ENCODE assay signal across 8 mouse cellular contexts in genomic region chr2:170185137-170185837, GRCm38 (mm10). TPM values are rescaled to one million over a fixed set of nuclear protein-coding genes. Genes with fewer than 3 reads are reported as not detected.
DNase-seq lines count a peak whose midpoint lies in the region; ATAC-seq and TF ChIP-seq lines count a peak whose summit lies in the region.

No protein-coding gene starts in this region.

- DNase-seq in lung, postnatal 25 days (ENCODE audit: low spot score), result no peak
- no peak for DNase-seq in embryonic facial prominence, embryonic 14.5 days (ENCODE audit: low spot score)
- no peak for DNase-seq in cerebellum, adult 9-10 months
- no peak for DNase-seq in cerebellum, postnatal 10 days
- no peak for DNase-seq in spleen, postnatal 14 days (ENCODE audit: low spot score in 2 of 2)

- peaks cover 18% of the 10 kb centered on the region for H3K4me1 ChIP-seq in lung, embryonic 15.5 days
- 0 out of 2 replicates have a peak, but pooled peaks cover 6% of the 10 kb centered on the region for H3K4me1 ChIP-seq in embryonic facial prominence, embryonic 14.5 days (ENCODE audit: control insufficient read depth, insufficient read depth, low read length)
- H3K4me1 ChIP-seq in limb, embryonic 13.5 days, result peaks cover 12% of the 10 kb centered on the region
- H3K4me1 ChIP-seq in small intestine, adult 2 months (ENCODE audit: control insufficient read depth, insufficient read depth, insufficient read length, low read length), result peaks cover 12% of the 10 kb centered on the region

- ATAC-seq in lung, embryonic 15.5 days (ENCODE audit: borderline replicate concordance, extremely low read depth, low FRiP score, low TSS enrichment), result no peak
- ATAC-seq in embryonic facial prominence, embryonic 14.5 days (ENCODE audit: low read depth), result no peak
- no peak; the same call in 1 of the 2 replicates for ATAC-seq in limb, embryonic 13.5 days (ENCODE audit: low FRiP score, low read depth)

- TF ChIP-seq POLR2A in small intestine, adult 2 months (IDR thresholded peaks at IDR 0.05; ENCODE audit: low read depth, low read length), result no peak

- H3K9me3 ChIP-seq in lung, embryonic 15.5 days, result no peaks in the 10 kb centered on the region
- no peaks in the 10 kb centered on the region for H3K9me3 ChIP-seq in embryonic facial prominence, embryonic 14.5 days (ENCODE audit: control insufficient read depth, low read length)
- no peaks in the 10 kb centered on the region for H3K9me3 ChIP-seq in limb, embryonic 13.5 days

- peak overlapping the region; percentile 72 for H3K4me2 ChIP-seq in lung, embryonic 15.5 days
- H3K4me2 ChIP-seq in embryonic facial prominence, embryonic 14.5 days (ENCODE audit: low read depth, low read length), result peak overlapping the region; percentile 66
- peak overlapping the region; percentile 68 for H3K4me2 ChIP-seq in limb, embryonic 13.5 days (replicated peaks)

- peak overlapping the region; percentile 79 for H3K27ac ChIP-seq in lung, embryonic 15.5 days
- H3K27ac ChIP-seq in embryonic facial prominence, embryonic 14.5 days (replicated peaks; ENCODE audit: low read depth, low read length), result peak overlapping the region; percentile 81
- peak overlapping the region; percentile 55; the same call in 1 of the 2 replicates for H3K27ac ChIP-seq in limb, embryonic 13.5 days
- peak overlapping the region; percentile 66 for H3K27ac ChIP-seq in small intestine, adult 2 months (ENCODE audit: insufficient read depth, low read depth, low read length)

- peak overlapping the region; percentile 48 for H3K4me3 ChIP-seq in lung, embryonic 15.5 days
- H3K4me3 ChIP-seq in embryonic facial prominence, embryonic 14.5 days (ENCODE audit: low read depth, low read length), result peak overlapping the region; percentile 45
- H3K4me3 ChIP-seq in limb, embryonic 13.5 days, result peak overlapping the region; percentile 50
- no peak overlapping the region for H3K4me3 ChIP-seq in small intestine, adult 2 months (ENCODE audit: low read depth, low read length)

- no peak overlapping the region for H3K9ac ChIP-seq in lung, embryonic 15.5 days
- peak overlapping the region; percentile 61; the same call in 1 of the 2 replicates for H3K9ac ChIP-seq in embryonic facial prominence, embryonic 14.5 days (ENCODE audit: low read depth, low read length)
- 0 out of 2 replicates have a peak overlapping the region, but pooled peaks have one; percentile 61 for H3K9ac ChIP-seq in limb, embryonic 13.5 days

- WGBS in lung, embryonic 15.5 days, result 42% methylated on average over 4 of the region's 4 CpGs
- WGBS in embryonic facial prominence, embryonic 14.5 days, result 57% methylated on average over 4 of the region's 4 CpGs
- WGBS in limb, embryonic 13.5 days, result 68% methylated on average over 4 of the region's 4 CpGs
- WGBS in small intestine, adult 2 months, result 44% methylated on average over 4 of the region's 4 CpGs

- H3K36me3 ChIP-seq in lung, embryonic 15.5 days, result no peaks in the 10 kb centered on the region
- H3K36me3 ChIP-seq in embryonic facial prominence, embryonic 14.5 days (ENCODE audit: control insufficient read depth, insufficient read depth, low read length), result no peaks in the 10 kb centered on the region
- no peaks in the 10 kb centered on the region for H3K36me3 ChIP-seq in limb, embryonic 13.5 days
- no peaks in the 10 kb centered on the region for H3K36me3 ChIP-seq in small intestine, adult 2 months (ENCODE audit: control insufficient read depth, insufficient read depth, low read length)

- H3K27me3 ChIP-seq in lung, embryonic 15.5 days, result no peaks in the 10 kb centered on the region
- no peaks in the 10 kb centered on the region for H3K27me3 ChIP-seq in embryonic facial prominence, embryonic 14.5 days (replicated peaks; ENCODE audit: control insufficient read depth, insufficient read depth, low read length)
- no peaks in the 10 kb centered on the region for H3K27me3 ChIP-seq in limb, embryonic 13.5 days
- H3K27me3 ChIP-seq in small intestine, adult 2 months (ENCODE audit: control insufficient read depth, insufficient read depth, low read length), result no peaks in the 10 kb centered on the region

- TF ChIP-seq CTCF in small intestine, adult 2 months (IDR thresholded peaks at IDR 0.05; ENCODE audit: extremely low read depth, insufficient read length, insufficient replicate concordance, low read depth, low read length), result no peak

RNA-seq across cellular contexts. Expression of gene Zfp217, which starts 37.4 kb away (rescaled TPM):
- polyA plus RNA-seq in lung, embryonic 15.5 days (2015; fragmentation: Nextera tagmentation; extraction: Ambion mirVana), result 5.0 and 5.1 TPM in 2 replicates
- 3.6 and 3.9 TPM in 2 replicates for polyA plus RNA-seq in embryonic facial prominence, embryonic 14.5 days (2014; fragmentation: Nextera tagmentation; extraction: Ambion mirVana)
- 4.5 and 4.6 TPM in 2 replicates for polyA plus RNA-seq in limb, embryonic 13.5 days (2015; fragmentation: Nextera tagmentation; extraction: Ambion mirVana)
- polyA plus RNA-seq in small intestine, adult 2 months (2012; rRNA removed), result 5.2 and 10.4 TPM in 2 replicates
